Mouse (Mus musculus): Measurements from ENCODE around the gene C530025M09Rik.

DNA sequence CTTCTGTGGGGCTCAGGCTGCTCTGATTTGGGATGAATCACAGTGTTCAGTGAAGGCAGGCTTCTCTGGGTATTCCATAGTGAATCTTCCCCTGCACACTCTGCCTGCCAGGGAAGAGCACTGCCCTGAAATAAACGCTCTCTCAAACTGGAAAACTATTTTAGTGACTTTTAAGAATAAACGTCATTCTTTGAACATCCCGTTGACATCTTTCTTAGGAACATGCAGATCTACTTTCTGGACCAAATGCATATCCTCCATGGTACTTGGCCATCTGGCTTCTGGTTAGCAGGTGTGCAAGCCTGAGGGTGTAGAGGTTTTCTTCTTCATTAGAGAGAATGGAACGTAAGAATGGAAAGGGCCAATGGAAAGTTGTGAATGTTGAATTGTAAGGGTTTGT, 41.5 kb upstream of the C530025M09Rik start:
- TF ChIP-seq POLR2A (IDR thresholded peaks at IDR 0.05; ENCODE audit: low read depth, low read length) (no peak), CTCF (IDR thresholded peaks at IDR 0.05; ENCODE audit: borderline replicate concordance, insufficient read depth, low read length) (no peak)

Data from embryonic fibroblast, embryonic 13.5 days (primary cell).